Mouse (Mus musculus): Measurements from ENCODE around the gene Larp6.

The Larp6 gene

DNA sequence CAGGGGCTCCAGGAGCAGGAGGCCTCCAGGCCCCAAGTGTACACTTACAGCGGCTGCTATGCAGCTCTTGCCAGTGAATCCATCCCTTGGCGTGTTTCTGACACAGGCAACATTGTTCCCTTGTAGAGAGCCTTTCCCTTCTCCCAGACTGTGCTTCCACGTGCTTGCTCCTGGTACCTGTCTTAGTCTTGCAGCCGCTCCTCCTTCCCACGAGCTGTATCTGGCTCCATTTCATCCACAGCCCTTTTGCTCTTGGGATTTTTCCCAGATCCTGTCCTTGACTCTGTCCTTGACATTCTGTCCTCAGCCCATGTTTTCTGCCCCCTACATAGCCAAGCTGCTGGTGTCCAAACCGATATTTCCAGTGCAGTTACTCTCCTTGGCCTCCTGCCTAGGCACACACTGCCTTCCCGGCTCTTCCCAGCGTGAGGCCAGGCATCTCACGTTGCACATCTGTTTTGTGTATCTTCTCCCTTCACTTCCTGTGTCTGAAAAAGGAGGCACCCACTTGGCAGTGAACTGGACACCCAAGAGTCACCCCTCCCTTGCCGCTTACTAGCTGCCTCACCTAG is 46.7 kb downstream of the Larp6 start:
- DNase-seq (ENCODE audit: low spot score) = no peak

DNA sequence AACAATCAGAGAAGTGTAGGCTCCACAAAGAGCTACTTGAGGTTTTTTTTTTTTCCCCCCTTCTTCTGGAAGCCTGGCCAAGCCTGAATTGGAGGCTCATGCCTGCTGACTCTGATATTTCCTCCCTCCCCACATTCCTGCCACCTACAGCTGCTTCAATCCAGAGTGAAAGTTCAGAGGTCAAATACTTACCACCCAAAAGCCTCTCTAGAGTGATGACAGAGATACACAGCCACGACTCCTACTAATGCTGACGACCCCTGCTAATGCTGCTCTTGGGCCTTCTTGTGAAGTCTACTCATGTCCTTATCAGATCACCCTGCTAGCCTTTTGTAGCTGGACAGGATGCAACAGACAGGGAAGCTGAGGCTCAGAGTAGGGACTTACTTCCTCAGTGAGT is 52.4 kb downstream of the Larp6 start:
- DNase-seq (ENCODE audit: low spot score) = no peak

DNA sequence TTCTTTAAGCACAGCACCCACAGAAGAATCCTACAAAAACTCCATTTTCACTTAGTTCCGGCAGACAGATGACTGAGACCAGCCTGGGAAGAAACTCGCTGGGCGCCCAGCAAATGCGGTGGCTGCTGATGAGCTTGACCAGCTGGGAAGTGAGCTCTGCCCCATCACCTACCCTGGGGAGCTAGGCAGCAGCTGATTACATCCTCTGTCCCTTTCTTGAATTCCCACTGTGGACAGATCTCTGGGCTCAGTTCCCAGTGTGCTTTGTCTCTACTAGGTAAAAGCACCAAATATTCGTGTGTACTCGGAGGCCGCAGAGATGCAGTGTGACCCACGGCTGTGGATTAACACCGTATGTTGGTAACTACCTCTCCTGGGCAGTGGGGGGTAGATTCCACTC is 55.6 kb downstream of the Larp6 start:
- DNase-seq (ENCODE audit: low spot score) = no peak

DNA sequence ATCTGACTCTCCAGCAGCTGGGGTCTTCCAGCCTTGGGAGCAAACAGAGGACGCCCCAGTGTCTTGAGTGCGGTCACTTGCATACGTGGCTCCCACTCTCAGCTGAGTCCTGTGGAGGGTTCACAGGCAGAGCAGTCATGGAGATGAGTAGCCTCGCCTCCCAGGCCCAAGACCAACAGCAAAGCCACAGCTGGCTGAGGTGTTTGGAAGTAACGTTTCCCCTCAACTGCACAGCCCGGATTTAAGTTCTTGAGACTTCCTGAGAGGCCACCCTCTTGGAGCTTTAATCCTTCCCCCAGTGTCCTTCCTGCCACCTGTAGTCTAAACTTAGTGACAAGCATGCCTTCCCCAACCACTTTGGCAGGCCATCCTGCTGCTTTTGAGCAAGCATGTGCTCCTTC is 56.9 kb downstream of the Larp6 start:
- DNase-seq (ENCODE audit: low spot score) = no peak

- DNase-seq (ENCODE audit: low spot score) = no peak
Observed at GRCm38 (mm10) chr9:60773713-60774112, 60.9 kb downstream of the Larp6 start.

- no peak for DNase-seq (ENCODE audit: low spot score)
Observed at GRCm38 (mm10) chr9:60776899-60777298, 64.1 kb downstream of the Larp6 start.

GRCm38 (mm10) chr9:60782057-60782789 is 69.4 kb downstream of the Larp6 start:
- no peak for DNase-seq (ENCODE audit: low spot score)

DNA sequence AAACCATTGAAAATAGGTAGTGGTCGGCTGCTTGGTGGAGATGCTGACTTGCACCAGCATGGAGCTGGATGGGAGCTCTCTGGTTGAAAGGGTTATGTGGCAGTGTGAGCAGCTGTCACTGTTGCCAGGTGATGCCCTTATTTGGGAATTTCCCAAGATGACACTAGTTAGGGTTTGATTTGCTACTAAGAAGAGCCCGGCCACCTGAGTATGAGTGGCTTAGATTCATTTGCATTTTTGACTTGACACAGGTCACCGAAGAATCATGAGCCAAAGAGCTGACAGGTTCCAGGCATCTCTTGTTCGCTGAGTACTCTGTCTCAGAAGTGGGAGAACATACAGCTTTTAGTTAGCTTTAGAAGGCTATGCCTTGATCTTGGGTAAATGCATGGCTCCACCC is 72.3 kb downstream of the Larp6 start:
- no peak for DNase-seq (ENCODE audit: low spot score)

DNA sequence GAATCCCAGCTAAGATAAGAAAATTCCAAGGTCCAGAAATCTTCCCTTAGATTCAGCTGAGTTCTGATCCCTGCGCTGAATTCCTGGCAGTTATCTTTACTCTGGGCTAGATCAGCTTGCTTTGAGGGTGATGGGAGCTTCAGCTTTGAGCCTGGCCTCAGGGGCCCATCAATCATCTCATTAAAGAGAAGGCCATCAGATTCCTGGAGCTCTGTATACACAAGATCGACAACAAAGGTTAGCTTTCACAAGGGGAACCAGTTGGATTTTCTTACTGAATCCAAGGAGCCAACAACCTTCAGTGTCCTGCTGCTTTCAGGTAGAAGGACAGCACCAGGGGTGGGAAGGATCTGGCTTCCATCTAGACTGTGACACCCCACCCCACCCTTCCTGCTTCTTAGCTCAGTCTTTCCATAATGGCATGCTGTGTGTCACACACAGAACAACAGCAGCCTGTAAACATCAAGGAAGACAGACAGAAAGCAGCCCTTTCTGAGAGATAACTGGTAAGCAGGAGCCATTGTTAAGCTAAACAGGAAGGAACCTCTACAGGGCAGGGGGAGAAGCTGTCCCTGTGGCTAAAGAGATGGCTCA is 74.8 kb downstream of the Larp6 start:
- no peak for DNase-seq (ENCODE audit: low spot score)

Data from T-cell, adult 2 months (primary cell).